ENCODE assay signal across 9 mouse cellular contexts in genomic region chr5:143395649-143396048, GRCm38 (mm10). TPM values are rescaled to one million over a fixed set of nuclear protein-coding genes. Genes with fewer than 3 reads are reported as not detected.
DNase-seq lines count a peak whose midpoint lies in the region; ATAC-seq and TF ChIP-seq lines count a peak whose summit lies in the region.
"Had no signal": no experiment of that assay in that cellular context is flagged by ENCODE, and none has a peak within 500 bp of the region (broad histone marks: within the 10 kb centered on the region; RNA-seq: fewer than 3 reads in every experiment).

No protein-coding gene starts in this region.

- TF ChIP-seq CTCF in E14TG2a.4 (conservative IDR thresholded peaks at IDR 0.05; ENCODE audit: low read length) = peak; percentile 84

- H3K27ac ChIP-seq in kidney, embryonic 14.5 days (ENCODE audit: low read depth, low read length) = no peak overlapping the region
- H3K27ac ChIP-seq: lung, embryonic 15.5 days had no signal

- H3K9ac ChIP-seq in kidney, embryonic 14.5 days (ENCODE audit: low read depth, low read length) = no peak overlapping the region
- H3K9ac ChIP-seq: lung, embryonic 15.5 days had no signal

- H3K36me3 ChIP-seq in kidney, embryonic 14.5 days (ENCODE audit: control insufficient read depth, insufficient read depth, low read length) = no peaks in the 10 kb centered on the region
- no peaks in the 10 kb centered on the region for H3K36me3 ChIP-seq in E14TG2a.4 (ENCODE audit: insufficient read depth, low read length)
- H3K36me3 ChIP-seq: lung, embryonic 15.5 days had no signal

- H3K4me3 ChIP-seq in kidney, embryonic 14.5 days (ENCODE audit: low read length) = no peak overlapping the region
- no peak overlapping the region for H3K4me3 ChIP-seq in E14TG2a.4 (replicated peaks; ENCODE audit: low read length)
- H3K4me3 ChIP-seq: lung, embryonic 15.5 days had no signal

- no peaks in the 10 kb centered on the region for H3K4me1 ChIP-seq in kidney, embryonic 14.5 days (ENCODE audit: control insufficient read depth, insufficient read depth, low read length)
- peaks cover 13% of the 10 kb centered on the region for H3K4me1 ChIP-seq in E14TG2a.4 (replicated peaks; ENCODE audit: low read depth, low read length)
- H3K4me1 ChIP-seq: lung, embryonic 15.5 days had no signal

- H3K4me2 ChIP-seq in kidney, embryonic 14.5 days (replicated peaks; ENCODE audit: low read depth, low read length) = no peak overlapping the region
- H3K4me2 ChIP-seq: lung, embryonic 15.5 days had no signal

- no peaks in the 10 kb centered on the region for H3K27me3 ChIP-seq in kidney, embryonic 14.5 days (ENCODE audit: control insufficient read depth, insufficient read depth, low read length)
- peaks cover 9% of the 10 kb centered on the region for H3K27me3 ChIP-seq in E14TG2a.4 (ENCODE audit: insufficient read depth, low read length)
- H3K27me3 ChIP-seq: lung, embryonic 15.5 days had no signal

- no peaks in the 10 kb centered on the region for H3K9me3 ChIP-seq in kidney, embryonic 14.5 days (ENCODE audit: control insufficient read depth, low read length)
- H3K9me3 ChIP-seq in E14TG2a.4 (ENCODE audit: low read length) = peaks cover 4% of the 10 kb centered on the region; the same call in 1 of the 2 replicates
- H3K9me3 ChIP-seq: lung, embryonic 15.5 days had no signal

- ATAC-seq in kidney, embryonic 14.5 days (ENCODE audit: low FRiP score, low TSS enrichment) = no peak
- ATAC-seq in common myeloid progenitor, adult 5-6 weeks (replicated peaks; ENCODE audit: low read depth, poor library complexity, severe bottlenecking) = peak; percentile 62

- DNase-seq in kidney, adult 9 months = peak; percentile 54
- peak; percentile 72 for DNase-seq in naive thymus-derived CD4-positive, alpha-beta T cell, adult 2 months (ENCODE audit: low read depth)
- DNase-seq in urinary bladder, adult 2 months (ENCODE audit: low spot score) = no peak
- no peak for DNase-seq in right cerebral cortex, adult 18-20 months
- no peak for DNase-seq in frontal cortex, postnatal 36 days (ENCODE audit: low spot score in 2 of 2)

- WGBS in kidney, embryonic 14.5 days = 45% methylated on average over 2 of the region's 2 CpGs

RNA-seq across cellular contexts. Expression of gene Kdelr2, which starts 8.0 kb away (rescaled TPM):
- polyA plus RNA-seq in kidney, embryonic 14.5 days (2014; fragmentation: Nextera tagmentation; extraction: Ambion mirVana) = 351 and 359 TPM in 2 replicates
- total RNA-seq in common myeloid progenitor, adult 5-6 weeks (2017) = 75.4 and 96.4 TPM in 2 replicates
- 104 and 105 TPM in 2 replicates for polyA plus RNA-seq in urinary bladder, adult 2 months (2012; rRNA removed)

RNA-seq across cellular contexts. Expression of gene Grid2ip, which starts 38.5 kb away (rescaled TPM):
- polyA plus RNA-seq in kidney, embryonic 14.5 days (2014; fragmentation: Nextera tagmentation; extraction: Ambion mirVana) = 0.06 and 0.20 TPM in 2 replicates
- not detected in 2 replicates for total RNA-seq in common myeloid progenitor, adult 5-6 weeks (2017)
- polyA plus RNA-seq in urinary bladder, adult 2 months (2012; rRNA removed) = 0.44 and 0.46 TPM in 2 replicates

Comparison
In these comparisons a context has a peak if more than half of its experiments do, and no peak if none do; other contexts are left out.
1. DNase-seq: peak in kidney, adult 9 months (single experiment) and naive thymus-derived CD4-positive, alpha-beta T cell, adult 2 months (single experiment); none in urinary bladder, adult 2 months (single experiment), right cerebral cortex, adult 18-20 months (single experiment) and frontal cortex, postnatal 36 days (0 of 2).